9 mouse cellular contexts compared by ENCODE assay signal in the genomic region with DNA sequence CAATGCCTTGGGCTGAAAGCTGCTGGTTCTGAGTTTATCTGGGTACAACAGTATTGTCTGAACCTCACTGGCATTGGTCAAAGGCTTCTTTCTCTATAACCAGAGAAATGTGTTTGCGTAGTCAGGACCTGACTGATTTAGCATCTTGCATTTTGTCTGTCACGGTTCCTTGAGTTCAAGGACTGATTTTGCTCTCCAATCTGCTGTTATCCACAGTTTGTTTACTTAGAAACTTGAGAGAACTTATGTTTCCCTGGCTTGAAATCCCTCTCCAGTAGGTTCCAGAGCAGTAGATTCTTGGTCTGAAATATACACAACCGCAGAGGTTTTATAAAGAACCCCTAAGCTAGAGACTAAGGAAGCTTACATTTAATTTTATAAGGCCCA. TPM values are rescaled to one million over a fixed set of nuclear protein-coding genes. Genes with fewer than 3 reads are reported as not detected.
DNase-seq lines count a peak whose midpoint lies in the region; ATAC-seq lines count a peak whose summit lies in the region.
"Had no signal": no experiment of that assay in that cellular context is flagged by ENCODE, and none has a peak within 500 bp of the region (broad histone marks: within the 10 kb centered on the region; RNA-seq: fewer than 3 reads in every experiment).

No protein-coding gene starts in this region.

- H3K4me1 ChIP-seq in heart, embryonic 14.5 days (ENCODE audit: control insufficient read depth in 2 of 2, insufficient read depth in 2 of 2, low read length in 2 of 2): peaks cover 32 to 50% of the 10 kb centered on the region in 2 experiments
- H3K4me1 ChIP-seq in embryonic facial prominence, embryonic 12.5 days: peaks cover 53% of the 10 kb centered on the region
- peaks cover 38% of the 10 kb centered on the region for H3K4me1 ChIP-seq in hindbrain, embryonic 12.5 days
- peaks cover 28% of the 10 kb centered on the region for H3K4me1 ChIP-seq in midbrain, embryonic 12.5 days

- no peak for DNase-seq in heart, postnatal 4 days
- DNase-seq in gastrocnemius, postnatal 10 days: no peak
- DNase-seq in urinary bladder, adult 18-20 months (ENCODE audit: low spot score in 2 of 2): no peak
- no peak for DNase-seq in cerebellum, adult 8-10 months
- DNase-seq: kidney, postnatal 14 days had no signal

- 60% methylated on average over 3 of the region's 3 CpGs for WGBS in heart, embryonic 14.5 days
- WGBS in embryonic facial prominence, embryonic 12.5 days: 39% methylated on average over 3 of the region's 3 CpGs
- WGBS in hindbrain, embryonic 12.5 days: 55% methylated on average over 3 of the region's 3 CpGs
- WGBS in midbrain, embryonic 12.5 days: 58% methylated on average over 3 of the region's 3 CpGs

- H3K36me3 ChIP-seq in heart, embryonic 14.5 days (ENCODE audit: control insufficient read depth, insufficient read depth, low read length): 0 out of 2 replicates have a peak, but pooled peaks cover 2% of the 10 kb centered on the region
- no peaks in the 10 kb centered on the region for H3K36me3 ChIP-seq in embryonic facial prominence, embryonic 12.5 days
- no peaks in the 10 kb centered on the region for H3K36me3 ChIP-seq in hindbrain, embryonic 12.5 days
- H3K36me3 ChIP-seq in midbrain, embryonic 12.5 days: 0 out of 2 replicates have a peak, but pooled peaks cover 4% of the 10 kb centered on the region

- peak overlapping the region; percentile 31 for H3K4me2 ChIP-seq in heart, embryonic 14.5 days (ENCODE audit: low read length)
- no peak overlapping the region for H3K4me2 ChIP-seq in embryonic facial prominence, embryonic 12.5 days (replicated peaks)
- 0 out of 2 replicates have a peak overlapping the region, but pooled peaks have one; percentile 23 for H3K4me2 ChIP-seq in hindbrain, embryonic 12.5 days (replicated peaks)
- H3K4me2 ChIP-seq in midbrain, embryonic 12.5 days (replicated peaks): no peak overlapping the region

- peak overlapping the region; percentile 51 for H3K9ac ChIP-seq in heart, embryonic 14.5 days (ENCODE audit: low read length)
- H3K9ac ChIP-seq in embryonic facial prominence, embryonic 12.5 days: no peak overlapping the region
- no peak overlapping the region for H3K9ac ChIP-seq in hindbrain, embryonic 12.5 days
- no peak overlapping the region for H3K9ac ChIP-seq in midbrain, embryonic 12.5 days (replicated peaks)

- H3K27ac ChIP-seq in heart, embryonic 14.5 days (replicated peaks in 1 of 2; ENCODE audit: control insufficient read depth in 1 of 2, insufficient read depth in 1 of 2, low read depth in 2 of 2, low read length in 2 of 2): peak overlapping the region; percentile 94 to 98
- H3K27ac ChIP-seq in embryonic facial prominence, embryonic 12.5 days: peak overlapping the region; percentile 93
- H3K27ac ChIP-seq in hindbrain, embryonic 12.5 days: peak overlapping the region; percentile 85
- H3K27ac ChIP-seq in midbrain, embryonic 12.5 days (replicated peaks): peak overlapping the region; percentile 85

- no peaks in the 10 kb centered on the region for H3K27me3 ChIP-seq in heart, embryonic 14.5 days (ENCODE audit: control insufficient read depth, insufficient read depth, low read length)
- H3K27me3 ChIP-seq in embryonic facial prominence, embryonic 12.5 days: no peaks in the 10 kb centered on the region
- H3K27me3 ChIP-seq in hindbrain, embryonic 12.5 days: no peaks in the 10 kb centered on the region
- H3K27me3 ChIP-seq in midbrain, embryonic 12.5 days: no peaks in the 10 kb centered on the region

- no peak for ATAC-seq in heart, embryonic 14.5 days (ENCODE audit: insufficient number of reproducible peaks, insufficient read depth, low FRiP score, low read depth)
- ATAC-seq in embryonic facial prominence, embryonic 12.5 days (ENCODE audit: insufficient number of reproducible peaks, insufficient read depth, low FRiP score, low TSS enrichment): no peak
- ATAC-seq in hindbrain, embryonic 12.5 days (ENCODE audit: low FRiP score): no peak; the same call in 1 of the 2 replicates
- no peak for ATAC-seq in midbrain, embryonic 12.5 days (ENCODE audit: low FRiP score, low read depth)

- H3K9me3 ChIP-seq in heart, embryonic 14.5 days (ENCODE audit: control insufficient read depth, low read length): no peaks in the 10 kb centered on the region
- H3K9me3 ChIP-seq in embryonic facial prominence, embryonic 12.5 days: no peaks in the 10 kb centered on the region
- H3K9me3 ChIP-seq in hindbrain, embryonic 12.5 days (replicated peaks): no peaks in the 10 kb centered on the region
- H3K9me3 ChIP-seq in midbrain, embryonic 12.5 days: no peaks in the 10 kb centered on the region

- H3K4me3 ChIP-seq in heart, embryonic 14.5 days (ENCODE audit: control insufficient read depth in 1 of 2, insufficient read depth in 1 of 2, low read depth in 1 of 2, low read length in 2 of 2): no peak overlapping the region
- H3K4me3 ChIP-seq in embryonic facial prominence, embryonic 12.5 days: no peak overlapping the region
- no peak overlapping the region for H3K4me3 ChIP-seq in hindbrain, embryonic 12.5 days
- no peak overlapping the region for H3K4me3 ChIP-seq in midbrain, embryonic 12.5 days

RNA-seq across cellular contexts. Expression of a gene that starts 47.5 kb away (rescaled TPM):
- 10.2 and 10.8 TPM in 2 replicates for polyA plus RNA-seq in heart, embryonic 14.5 days (2014; fragmentation: Nextera tagmentation; extraction: Ambion mirVana)
- total RNA-seq in heart, postnatal 4 days (2021): 1 to 10 TPM; 7.1 to 7.3 TPM
- 11.4 and 12.4 TPM in 2 replicates for polyA plus RNA-seq in embryonic facial prominence, embryonic 12.5 days (2016; fragmentation: Nextera tagmentation; extraction: Ambion mirVana)
- polyA plus RNA-seq in hindbrain, embryonic 12.5 days (2016; fragmentation: Nextera tagmentation; extraction: Ambion mirVana): 5.8 and 7.0 TPM in 2 replicates
- polyA plus RNA-seq in midbrain, embryonic 12.5 days (2016; fragmentation: Nextera tagmentation; extraction: Ambion mirVana): 5.4 and 6.1 TPM in 2 replicates
- total RNA-seq in gastrocnemius, postnatal 10 days (2021): 1 to 10 TPM; 5.9 to 6.0 TPM

Comparison
In these comparisons a context has a peak if more than half of its experiments do, and no peak if none do; other contexts are left out.
1. H3K4me2 ChIP-seq: peak in heart, embryonic 14.5 days (single experiment) and hindbrain, embryonic 12.5 days (single experiment); none in embryonic facial prominence, embryonic 12.5 days (single experiment) and midbrain, embryonic 12.5 days (single experiment).
2. Peak in every context shown above with its lines, with median percentiles within 50 percentile points of each other: H3K27ac ChIP-seq.